Mouse (Mus musculus): Measurements from ENCODE around the gene Slc4a1ap.

Gene Slc4a1ap

DNA sequence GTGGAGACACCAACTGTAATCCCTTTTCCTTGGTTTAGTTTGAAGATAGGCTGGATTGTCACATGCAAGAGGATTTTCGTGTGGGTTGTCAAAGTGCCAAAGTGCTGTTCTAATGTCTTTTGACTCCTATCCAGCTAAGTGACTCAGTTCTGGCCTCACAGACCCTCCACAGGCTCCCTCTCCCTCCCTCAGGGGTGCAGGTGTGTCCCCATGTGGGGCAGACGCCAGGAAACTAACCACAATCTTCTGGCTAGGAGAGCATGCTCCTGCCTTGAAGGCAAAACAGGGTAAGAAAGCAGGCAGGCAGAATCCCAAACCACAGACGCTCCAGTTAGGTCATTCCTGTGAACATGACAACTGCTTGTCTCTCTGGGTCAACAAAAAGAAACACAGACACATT, 79.4 kb downstream of the Slc4a1ap start:
- DNase-seq (ENCODE audit: low spot score in 2 of 2): peak in 1 of 2 experiments; percentile 32
